Mouse (Mus musculus) adipose tissue, adult 10 weeks (tissue): ENCODE measurements around the gene Fh1. TPM values are rescaled to one million over a fixed set of nuclear protein-coding genes. Genes with fewer than 3 reads are reported as not detected.

Source experiments
- polyA plus RNA-seq: library from polyadenylated mRNA; stranded (reverse); fragments of 350-450 nt; fragmentation: Illumina TruSeq; extraction: RNeasy Lipid Tissue Mini Kit (QIAGEN cat#74804); gene quantifications from one replicate; pipeline ENCODE4 v1.2.3, GENCODE M21; 2014; ENCODE audit warnings: low read depth, low replicate concordance

Fh1 gene
- 73.4 TPM for polyA plus RNA-seq

DNA sequence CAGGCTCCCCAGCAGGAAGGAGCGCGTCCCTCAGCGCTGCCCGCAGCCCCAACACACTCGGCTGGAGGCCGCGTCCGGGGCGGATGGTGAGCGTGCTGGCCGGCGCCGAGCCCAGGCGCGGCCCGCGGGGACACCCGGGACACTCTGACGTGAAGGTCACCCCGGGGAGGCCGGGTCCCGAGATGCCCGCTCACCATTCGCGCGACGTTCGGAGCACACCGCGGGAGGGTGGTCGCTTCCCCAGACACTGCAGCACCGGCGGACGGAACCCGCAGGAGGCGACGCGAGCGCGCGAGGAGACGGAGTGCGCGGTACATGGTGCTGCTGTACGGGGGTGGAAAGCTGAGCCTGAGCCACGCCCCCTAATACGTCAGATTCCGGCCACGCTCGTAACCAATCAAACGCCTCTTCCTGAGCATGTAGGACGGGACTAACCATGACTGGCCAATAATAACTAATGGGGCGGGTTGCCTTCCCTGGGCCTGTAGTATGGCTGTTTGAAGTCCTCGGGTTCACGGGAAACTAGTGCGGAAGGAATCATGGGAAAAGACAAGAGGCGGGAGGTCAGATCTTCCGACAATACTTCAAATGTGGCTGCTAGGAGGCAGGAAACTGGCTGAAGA, at the start of gene Fh1:
Gene Fh1 (minus strand): TSS at position 379 of the 623 bp plus-strand sequence.

DNA sequence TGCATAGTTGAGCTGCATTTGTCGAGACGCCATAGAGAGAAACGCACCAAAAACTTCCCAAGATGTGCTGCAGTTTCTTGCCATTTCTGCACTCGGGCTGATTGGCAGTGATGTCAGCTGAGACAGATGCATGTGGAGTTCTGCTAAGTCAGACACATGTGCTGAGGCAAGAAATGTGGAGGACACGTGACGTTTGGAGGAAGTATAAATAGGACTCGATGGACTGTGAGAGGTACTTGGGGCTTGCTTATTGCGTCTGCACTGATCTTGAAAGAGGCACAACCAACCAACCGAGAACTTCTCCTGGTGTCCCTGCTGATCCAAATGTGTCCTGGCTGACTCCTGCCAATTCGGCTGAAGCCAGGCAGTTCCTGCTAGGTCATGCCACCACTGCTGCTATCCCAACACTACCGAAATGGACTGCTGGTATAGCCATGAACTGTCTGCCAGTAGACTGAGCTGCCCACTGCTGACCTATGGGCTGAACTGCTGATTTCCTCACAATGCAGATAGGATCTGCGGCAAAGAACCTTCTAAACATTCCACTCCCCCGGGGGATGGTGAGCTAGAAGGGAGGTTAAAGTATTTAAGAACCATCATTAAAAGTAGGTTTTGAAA, 5.5 kb downstream of the Fh1 start, which contains the start of gene Kmo:
Gene Kmo (plus strand): TSS at position 568 of the 618 bp plus-strand sequence.

Other genes with a start within 250 kb of the Fh1 start
- 3.1 TPM for gene Rgs7, start 133.1 kb downstream of the Fh1 start, polyA plus RNA-seq
- 2.7 TPM for gene Kmo, start 5.3 kb downstream of the Fh1 start, polyA plus RNA-seq
- gene Opn3, start 67.1 kb upstream of the Fh1 start, polyA plus RNA-seq = 13.0 TPM
- gene Chml, start 67.3 kb upstream of the Fh1 start, polyA plus RNA-seq = 3.6 TPM
- gene Wdr64, start 73.0 kb upstream of the Fh1 start, polyA plus RNA-seq = 1.6 TPM